Mouse (Mus musculus): Measurements from ENCODE around the gene Asb17. TPM values are rescaled to one million over a fixed set of nuclear protein-coding genes. Genes with fewer than 3 reads are reported as not detected.
"Not testable (repeated sequence)": the region's sequence is repeated elsewhere in the genome, so short reads cannot be mapped to it uniquely, and the experiment has no call there.

The Asb17 gene
- total and polyA plus RNA-seq, 3 experiments = 0.08 to 3.1 (median 2.8) TPM

GRCm38 (mm10) chr3:153850759-153851158 is 6.8 kb downstream of the Asb17 start:
- ATAC-seq (ENCODE audit: extremely low read depth, insufficient number of reproducible peaks, low FRiP score, poor library complexity, severe bottlenecking) (no peak), DNase-seq (ENCODE audit: low spot score) (no peak)
- Histone ChIP-seq H3K36me3 (replicated peaks) (peaks cover 9% of the 10 kb centered on the region), H3K4me3 (ENCODE audit: low read depth, low read length) (peak overlapping the region; percentile 64; the same call in 1 of the 2 replicates), H3K4me1 (ENCODE audit: insufficient read depth, low read depth, low read length) (peaks cover 72% of the 10 kb centered on the region), H3K27me3 (ENCODE audit: insufficient read depth, low read length) (no peaks in the 10 kb centered on the region), H3K9me3 (replicated peaks) (no peaks in the 10 kb centered on the region)
- no peak for TF ChIP-seq POLR2AphosphoS5 (IDR thresholded peaks at IDR 0.05; ENCODE audit: insufficient replicate concordance, low read depth, low read length)
- no peak for TF ChIP-seq CTCF (IDR thresholded peaks at IDR 0.05; ENCODE audit: low read depth, low read length)
- TF ChIP-seq TAL1 (conservative IDR thresholded peaks at IDR 0.05; ENCODE audit: low read depth, low read length) = no peak
- TF ChIP-seq GATA1 (IDR thresholded peaks at IDR 0.05; ENCODE audit: borderline replicate concordance, low read length) = no peak
- no peak for TF ChIP-seq GATA2 (IDR thresholded peaks at IDR 0.05; ENCODE audit: borderline replicate concordance, low read depth, low read length)

GRCm38 (mm10) chr3:153852266-153852665 is 8.3 kb downstream of the Asb17 start:
- Histone ChIP-seq H3K27me3 (ENCODE audit: insufficient read depth, low read length) (no peaks in the 10 kb centered on the region), H3K36me3 (replicated peaks) (peaks cover 9% of the 10 kb centered on the region), H3K4me1 (ENCODE audit: insufficient read depth, low read depth, low read length) (peaks cover 63% of the 10 kb centered on the region), H3K4me3 (ENCODE audit: low read depth, low read length) (no peak overlapping the region), H3K9me3 (replicated peaks) (no peaks in the 10 kb centered on the region)
- TF ChIP-seq GATA2 (IDR thresholded peaks at IDR 0.05; ENCODE audit: borderline replicate concordance, low read depth, low read length) (no peak), TAL1 (conservative IDR thresholded peaks at IDR 0.05; ENCODE audit: low read depth, low read length) (peak; percentile 18; the same call in 1 of the 2 replicates), POLR2AphosphoS5 (IDR thresholded peaks at IDR 0.05; ENCODE audit: insufficient replicate concordance, low read depth, low read length) (no peak)
- DNase-seq (ENCODE audit: low spot score) = no peak
- ATAC-seq (ENCODE audit: extremely low read depth, insufficient number of reproducible peaks, low FRiP score, poor library complexity, severe bottlenecking) = peak; percentile 77

GRCm38 (mm10) chr3:153858350-153859001 is 14.5 kb downstream of the Asb17 start:
- peaks cover 47% of the 10 kb centered on the region for H3K4me1 ChIP-seq (ENCODE audit: insufficient read depth, low read depth, low read length)
- TF ChIP-seq TAL1 (conservative IDR thresholded peaks at IDR 0.05; ENCODE audit: low read depth, low read length) (no peak), CTCF (IDR thresholded peaks at IDR 0.05; ENCODE audit: low read depth, low read length) (no peak), GATA2 (IDR thresholded peaks at IDR 0.05; ENCODE audit: borderline replicate concordance, low read depth, low read length) (no peak), POLR2AphosphoS5 (IDR thresholded peaks at IDR 0.05; ENCODE audit: insufficient replicate concordance, low read depth, low read length) (no peak), GATA1 (IDR thresholded peaks at IDR 0.05; ENCODE audit: borderline replicate concordance, low read length) (no peak)
- no peaks in the 10 kb centered on the region for H3K27me3 ChIP-seq (ENCODE audit: insufficient read depth, low read length)
- H3K4me3 ChIP-seq (ENCODE audit: low read depth, low read length) = peak overlapping the region; percentile 52; the same call in 1 of the 2 replicates
- H3K9me3 ChIP-seq (replicated peaks) = no peaks in the 10 kb centered on the region
- peaks cover 8% of the 10 kb centered on the region for H3K36me3 ChIP-seq (replicated peaks)
- DNase-seq (ENCODE audit: low spot score) (no peak), ATAC-seq (ENCODE audit: extremely low read depth, insufficient number of reproducible peaks, low FRiP score, poor library complexity, severe bottlenecking) (no peak)

- not testable (repeated sequence) for H3K27me3 ChIP-seq (ENCODE audit: insufficient read depth, low read length); H3K9me3 ChIP-seq (replicated peaks); DNase-seq (ENCODE audit: low spot score); H3K36me3 ChIP-seq (replicated peaks); ATAC-seq (ENCODE audit: extremely low read depth, insufficient number of reproducible peaks, low FRiP score, poor library complexity, severe bottlenecking); H3K4me3 ChIP-seq (ENCODE audit: low read depth, low read length)
- H3K4me1 ChIP-seq (ENCODE audit: insufficient read depth, low read depth, low read length) = peaks cover 47% of the 10 kb centered on the region
Measured at GRCm38 (mm10) chr3:153860392-153860791, 16.4 kb downstream of the Asb17 start.

- no peak overlapping the region for H3K4me3 ChIP-seq (ENCODE audit: low read depth, low read length)
- TF ChIP-seq TAL1 (conservative IDR thresholded peaks at IDR 0.05; ENCODE audit: low read depth, low read length) (no peak), GATA2 (IDR thresholded peaks at IDR 0.05; ENCODE audit: borderline replicate concordance, low read depth, low read length) (no peak), CTCF (IDR thresholded peaks at IDR 0.05; ENCODE audit: low read depth, low read length) (no peak), POLR2AphosphoS5 (IDR thresholded peaks at IDR 0.05; ENCODE audit: insufficient replicate concordance, low read depth, low read length) (no peak), GATA1 (IDR thresholded peaks at IDR 0.05; ENCODE audit: borderline replicate concordance, low read length) (no peak)
- peaks cover 45% of the 10 kb centered on the region for H3K4me1 ChIP-seq (ENCODE audit: insufficient read depth, low read depth, low read length)
- ATAC-seq (ENCODE audit: extremely low read depth, insufficient number of reproducible peaks, low FRiP score, poor library complexity, severe bottlenecking) (no peak), DNase-seq (ENCODE audit: low spot score) (no peak)
- H3K9me3 ChIP-seq (replicated peaks) = no peaks in the 10 kb centered on the region
- H3K27me3 ChIP-seq (ENCODE audit: insufficient read depth, low read length) = no peaks in the 10 kb centered on the region
- H3K36me3 ChIP-seq (replicated peaks) = no peaks in the 10 kb centered on the region
Measured at GRCm38 (mm10) chr3:153863816-153864215, 19.8 kb downstream of the Asb17 start.

GRCm38 (mm10) chr3:153864636-153865429 is 20.8 kb downstream of the Asb17 start:
- Histone ChIP-seq H3K27me3 (ENCODE audit: insufficient read depth, low read length) (no peaks in the 10 kb centered on the region), H3K9me3 (replicated peaks) (no peaks in the 10 kb centered on the region), H3K36me3 (replicated peaks) (no peaks in the 10 kb centered on the region), H3K4me3 (ENCODE audit: low read depth, low read length) (no peak overlapping the region; the same call in 1 of the 2 replicates), H3K4me1 (ENCODE audit: insufficient read depth, low read depth, low read length) (peaks cover 42% of the 10 kb centered on the region)
- ATAC-seq (ENCODE audit: extremely low read depth, insufficient number of reproducible peaks, low FRiP score, poor library complexity, severe bottlenecking) (peak; percentile 35), DNase-seq (ENCODE audit: low spot score) (no peak)
- TF ChIP-seq CTCF (IDR thresholded peaks at IDR 0.05; ENCODE audit: low read depth, low read length) (no peak), TAL1 (conservative IDR thresholded peaks at IDR 0.05; ENCODE audit: low read depth, low read length) (peak; percentile 59)

Measured in G1E (cell line).